Mouse (Mus musculus) hindbrain, embryonic 13.5 days (tissue): ENCODE results near the gene Pex11g. TPM values are rescaled to one million over a fixed set of nuclear protein-coding genes. Genes with fewer than 3 reads are reported as not detected.

Experiments
- ATAC-seq: fragments of 200-750 bp; cut with Nextera tagmentation; 2 replicates; pipeline ENCODE4 v1.8.0; 2017; ENCODE audit warnings: moderate TSS enrichment; ENCODE audit not compliant: low FRiP score
- H3K27ac ChIP-seq: fragments of 300-500 bp; sonication (generic); 2 replicates; pipeline ENCODE4 v1.5.1; 2015; ENCODE audit warnings: inconsistent platforms, mild to moderate bottlenecking, moderate library complexity
- H3K27me3 ChIP-seq: fragments of 300-500 bp; sonication (generic); 2 replicates; pipeline ENCODE4 v1.6.1; 2015; ENCODE audit warnings: mild to moderate bottlenecking, inconsistent platforms
- H3K36me3 ChIP-seq: fragments of 300-500 bp; sonication (generic); 2 replicates; pipeline ENCODE4 v1.6.1; 2015; ENCODE audit warnings: mild to moderate bottlenecking, inconsistent platforms
- H3K4me1 ChIP-seq: fragments of 300-500 bp; sonication (generic); replicated peaks from 2 replicates; pipeline ENCODE4 v1.6.1; 2015; ENCODE audit warnings: inconsistent platforms
- H3K4me2 ChIP-seq: fragments of 300-500 bp; sonication (generic); 2 replicates; pipeline ENCODE4 v1.6.1; 2015; ENCODE audit warnings: inconsistent platforms, mild to moderate bottlenecking, moderate library complexity
- H3K4me3 ChIP-seq: fragments of 300-500 bp; sonication (generic); 2 replicates; pipeline ENCODE4 v1.5.1; 2015; ENCODE audit warnings: mild to moderate bottlenecking, inconsistent platforms
- H3K9ac ChIP-seq: fragments of 300-500 bp; sonication (generic); 2 replicates; pipeline ENCODE4 v1.6.1; 2015; ENCODE audit warnings: mild to moderate bottlenecking, inconsistent platforms
- H3K9me3 ChIP-seq: fragments of 300-500 bp; sonication (generic); 2 replicates; pipeline ENCODE4 v1.6.1; 2016; ENCODE audit warnings: inconsistent platforms
- WGBS: fragments of 180-500 bp; shearing (Covaris S2); methylation state at CpG from one replicate; pipeline ENCODE4 v1.1.7; 2015; 5-methylcytosine and 5-hydroxymethylcytosine counted together
- polyA plus RNA-seq: library from polyadenylated mRNA; unstranded; fragments of >200 nt; fragmentation: Nextera tagmentation; extraction: Ambion mirVana; gene quantifications from 2 replicates; pipeline ENCODE4 v1.2.1, GENCODE M21; 2015

Pex11g gene
- polyA plus RNA-seq, 1 experiment from 2014 or later, result 4.2 TPM

GRCm38 (mm10) chr8:3426211-3426610, 41.3 kb downstream of the Pex11g start:
- 89% methylated on average over 3 of the region's 3 CpGs for WGBS
- no peak for ATAC-seq
- Histone ChIP-seq H3K36me3 (peaks cover 30% of the 10 kb centered on the region), H3K9ac (no peak overlapping the region), H3K4me1 (no peaks in the 10 kb centered on the region), H3K9me3 (no peaks in the 10 kb centered on the region), H3K4me3 (no peak overlapping the region), H3K4me2 (no peak overlapping the region), H3K27me3 (no peaks in the 10 kb centered on the region), H3K27ac (no peak overlapping the region)

- no peaks in the 10 kb centered on the region for H3K27me3 ChIP-seq
- H3K36me3 ChIP-seq, result peaks cover 24% of the 10 kb centered on the region
- no peak overlapping the region for H3K9ac ChIP-seq
- no peak overlapping the region for H3K4me2 ChIP-seq
- no peak for ATAC-seq
- WGBS, result 96% methylated on average over 5 of the region's 5 CpGs
- no peaks in the 10 kb centered on the region for H3K9me3 ChIP-seq
- no peak overlapping the region for H3K4me3 ChIP-seq
- H3K27ac ChIP-seq, result no peak overlapping the region
- peaks cover 3% of the 10 kb centered on the region; the same call in 1 of the 2 replicates for H3K4me1 ChIP-seq
Measured at GRCm38 (mm10) chr8:3425217-3425616, 42.3 kb downstream of the Pex11g start.

- Histone ChIP-seq H3K9ac (no peak overlapping the region), H3K27ac (no peak overlapping the region), H3K27me3 (no peaks in the 10 kb centered on the region), H3K4me1 (peaks cover 25% of the 10 kb centered on the region), H3K36me3 (no peaks in the 10 kb centered on the region), H3K4me2 (no peak overlapping the region), H3K9me3 (no peaks in the 10 kb centered on the region), H3K4me3 (no peak overlapping the region)
- 89% methylated on average over 5 of the region's 5 CpGs for WGBS
- ATAC-seq, result no peak
Measured at GRCm38 (mm10) chr8:3421507-3421906, 46.0 kb downstream of the Pex11g start.

DNA sequence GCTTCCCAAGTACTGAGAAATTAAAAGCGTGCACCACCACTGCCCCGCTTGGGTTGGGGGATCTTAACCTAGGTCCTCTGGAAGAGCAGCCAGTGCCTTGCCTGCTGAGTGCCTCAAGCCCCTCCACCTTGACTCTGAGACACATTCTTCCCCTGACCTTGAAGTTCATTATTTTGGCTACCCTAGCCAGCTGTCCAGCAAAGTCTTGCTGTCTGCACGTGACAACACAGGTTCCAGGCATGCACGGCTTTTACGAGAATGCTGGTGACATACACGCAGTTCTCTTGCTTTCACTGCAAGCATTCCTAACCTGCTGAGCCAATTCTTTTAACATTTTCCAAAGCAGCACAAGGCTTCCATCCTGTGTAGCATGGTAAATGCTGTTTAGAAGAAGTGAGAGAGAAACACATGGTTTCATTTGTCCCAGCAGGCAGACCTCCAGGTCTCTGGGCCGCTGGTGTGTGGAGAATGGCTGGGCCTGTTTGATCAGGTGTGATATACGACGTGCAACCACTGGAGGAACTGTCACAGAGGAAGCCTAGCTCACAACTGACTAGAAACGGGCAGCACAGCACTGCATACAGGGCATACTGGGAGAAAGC, 47.3 kb downstream of the Pex11g start:
- H3K27me3 ChIP-seq, result no peaks in the 10 kb centered on the region
- no peak overlapping the region for H3K27ac ChIP-seq
- no peaks in the 10 kb centered on the region for H3K36me3 ChIP-seq
- no peak overlapping the region for H3K4me3 ChIP-seq
- H3K4me1 ChIP-seq, result peaks cover 38% of the 10 kb centered on the region
- no peaks in the 10 kb centered on the region for H3K9me3 ChIP-seq
- ATAC-seq, result no peak
- 80% methylated on average over 10 of the region's 10 CpGs for whole genome bisulfite sequencing
- no peak overlapping the region for H3K9ac ChIP-seq
- H3K4me2 ChIP-seq, result no peak overlapping the region

DNA sequence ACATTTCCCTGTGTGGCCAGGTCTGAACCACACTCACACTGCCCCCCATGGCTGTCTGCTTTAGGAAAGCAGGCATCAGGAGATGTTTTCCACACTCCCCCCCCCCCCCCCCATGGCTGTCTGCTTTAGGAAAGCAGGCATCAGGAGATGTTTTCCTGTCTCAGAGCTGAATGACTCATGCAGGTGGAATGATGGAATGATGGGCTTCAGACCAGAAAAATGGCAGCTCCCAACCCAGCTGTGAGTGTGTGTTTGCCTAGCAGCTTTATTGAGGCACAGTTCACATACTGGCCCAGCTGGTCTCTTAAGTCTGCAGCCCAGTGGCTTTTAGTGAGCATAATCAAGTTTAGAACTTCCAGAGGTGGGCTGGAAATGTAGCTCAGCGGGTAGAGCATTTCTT, 49.4 kb downstream of the Pex11g start:
- Histone ChIP-seq H3K9ac (no peak overlapping the region), H3K4me2 (no peak overlapping the region), H3K27me3 (no peaks in the 10 kb centered on the region), H3K27ac (no peak overlapping the region), H3K9me3 (no peaks in the 10 kb centered on the region), H3K4me3 (no peak overlapping the region), H3K4me1 (peaks cover 49% of the 10 kb centered on the region), H3K36me3 (no peaks in the 10 kb centered on the region)
- ATAC-seq, result no peak
- WGBS, result 87% methylated on average over 1 of the region's 1 CpGs

GRCm38 (mm10) chr8:3417455-3417854, 50.0 kb downstream of the Pex11g start:
- H3K4me2 ChIP-seq, result no peak overlapping the region
- 1% methylated on average over 8 of the region's 8 CpGs for WGBS
- H3K9me3 ChIP-seq, result no peaks in the 10 kb centered on the region
- H3K36me3 ChIP-seq, result no peaks in the 10 kb centered on the region
- H3K27me3 ChIP-seq, result no peaks in the 10 kb centered on the region
- peaks cover 49% of the 10 kb centered on the region for H3K4me1 ChIP-seq
- H3K4me3 ChIP-seq, result no peak overlapping the region
- H3K27ac ChIP-seq, result no peak overlapping the region
- H3K9ac ChIP-seq, result no peak overlapping the region
- peak; percentile 52 for ATAC-seq

GRCm38 (mm10) chr8:3416846-3417245, 50.6 kb downstream of the Pex11g start:
- Histone ChIP-seq H3K9me3 (no peaks in the 10 kb centered on the region), H3K27ac (no peak overlapping the region), H3K4me2 (no peak overlapping the region), H3K36me3 (no peaks in the 10 kb centered on the region), H3K4me1 (peaks cover 49% of the 10 kb centered on the region), H3K9ac (no peak overlapping the region), H3K27me3 (no peaks in the 10 kb centered on the region), H3K4me3 (no peak overlapping the region)
- WGBS, result 12% methylated on average over 4 of the region's 4 CpGs
- ATAC-seq, result no peak

DNA sequence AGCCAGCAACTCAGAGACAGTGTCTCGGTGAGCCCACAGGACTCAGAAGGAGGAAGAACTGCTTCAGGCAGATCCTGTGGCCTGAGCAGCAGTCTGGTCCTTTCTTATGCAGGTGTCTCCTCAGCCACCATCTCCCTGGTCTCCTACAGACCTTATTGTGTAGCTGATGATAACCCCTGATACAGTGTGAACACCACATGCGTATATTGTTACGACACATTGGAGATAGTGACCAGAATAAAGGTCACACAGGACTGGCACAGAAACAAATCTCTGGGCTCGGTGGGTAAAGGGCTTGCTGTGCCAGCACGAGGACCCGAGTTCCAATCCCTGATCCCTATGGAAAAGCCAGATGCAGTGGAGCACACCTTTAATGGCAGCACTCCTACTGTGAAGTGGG, 51.8 kb downstream of the Pex11g start:
- H3K36me3 ChIP-seq, result no peaks in the 10 kb centered on the region
- no peak overlapping the region for H3K4me2 ChIP-seq
- H3K9ac ChIP-seq, result no peak overlapping the region
- WGBS, result 93% methylated on average over 6 of the region's 6 CpGs
- H3K4me3 ChIP-seq, result no peak overlapping the region
- ATAC-seq, result no peak
- no peaks in the 10 kb centered on the region for H3K9me3 ChIP-seq
- H3K4me1 ChIP-seq, result peaks cover 49% of the 10 kb centered on the region
- no peak overlapping the region for H3K27ac ChIP-seq
- H3K27me3 ChIP-seq, result no peaks in the 10 kb centered on the region

DNA sequence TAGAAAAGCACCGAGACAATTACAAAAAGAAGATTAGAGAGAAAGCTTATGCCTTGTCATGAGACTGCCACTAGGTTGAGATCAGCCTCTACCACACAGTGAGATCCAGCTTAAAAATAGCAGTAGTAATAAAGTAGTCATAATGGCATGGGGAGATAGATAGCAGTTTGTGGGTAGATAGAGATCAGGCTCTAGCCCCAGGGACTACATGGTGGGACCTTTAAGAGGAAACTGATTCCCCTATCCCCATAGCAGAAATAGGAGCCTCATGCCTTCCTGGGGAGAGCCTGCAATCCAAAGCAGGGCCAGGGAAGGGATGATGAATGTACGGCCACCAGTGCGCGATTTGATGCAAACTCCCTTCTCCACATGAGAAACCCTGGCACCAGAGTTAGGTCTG, 52.2 kb downstream of the Pex11g start:
- 39% methylated on average over 4 of the region's 4 CpGs for WGBS
- Histone ChIP-seq H3K4me3 (no peak overlapping the region), H3K27me3 (no peaks in the 10 kb centered on the region), H3K9me3 (no peaks in the 10 kb centered on the region), H3K36me3 (no peaks in the 10 kb centered on the region), H3K27ac (no peak overlapping the region), H3K4me2 (no peak overlapping the region), H3K9ac (0 out of 2 replicates have a peak overlapping the region, but pooled peaks have one; percentile 15), H3K4me1 (peaks cover 46% of the 10 kb centered on the region)
- ATAC-seq, result no peak

DNA sequence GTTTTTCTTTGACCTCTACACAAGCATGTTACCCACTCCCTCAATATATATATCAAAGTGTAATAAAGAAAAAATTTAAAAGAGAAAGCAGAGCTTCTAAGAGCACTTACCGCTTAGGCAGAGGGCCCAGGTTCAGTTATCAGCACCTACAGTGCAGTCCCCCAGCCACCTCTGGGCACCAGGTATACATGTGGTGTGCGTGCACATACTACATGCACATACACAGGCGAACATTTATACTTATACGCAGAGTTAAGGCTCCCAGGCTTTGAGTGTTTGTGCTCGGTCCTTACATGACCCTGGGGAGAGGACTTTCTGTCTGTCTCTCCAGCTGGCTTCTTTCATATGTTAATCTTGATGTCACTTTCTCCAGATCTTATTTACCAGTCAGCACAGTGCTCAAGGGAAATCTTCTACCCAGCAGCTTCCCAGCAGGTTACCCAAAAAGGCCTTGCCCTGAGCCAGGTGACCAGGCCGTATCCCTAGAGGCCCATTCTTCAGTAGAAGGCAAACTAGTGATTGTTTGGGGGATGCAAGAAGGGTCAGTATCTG, 52.8 kb downstream of the Pex11g start:
- ATAC-seq, result no peak
- Histone ChIP-seq H3K36me3 (no peaks in the 10 kb centered on the region), H3K4me3 (no peak overlapping the region), H3K9ac (peak overlapping the region; percentile 15; the same call in 1 of the 2 replicates), H3K9me3 (no peaks in the 10 kb centered on the region), H3K4me1 (peaks cover 44% of the 10 kb centered on the region), H3K27ac (no peak overlapping the region), H3K4me2 (no peak overlapping the region), H3K27me3 (no peaks in the 10 kb centered on the region)
- WGBS, result 41% methylated on average over 6 of the region's 6 CpGs

DNA sequence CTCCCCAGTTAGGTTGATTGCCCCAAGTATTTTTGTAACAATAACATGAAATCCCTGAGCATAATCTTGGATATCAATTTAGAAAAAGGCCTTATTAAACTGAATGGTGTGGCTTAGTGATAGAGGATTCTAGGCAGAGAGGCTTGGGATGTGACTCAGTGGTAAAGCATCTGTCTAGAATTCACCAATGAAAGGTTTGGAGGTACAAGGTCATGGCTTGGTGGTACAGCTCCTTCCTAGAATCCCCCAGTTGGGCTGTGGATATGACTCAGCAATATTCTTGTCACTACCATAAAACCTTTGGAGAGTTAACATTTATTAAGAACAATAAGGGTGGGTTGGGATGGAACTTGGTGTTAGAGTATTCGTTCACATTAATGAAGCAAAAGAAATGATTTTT, 54.7 kb downstream of the Pex11g start:
- Histone ChIP-seq H3K9me3 (no peaks in the 10 kb centered on the region), H3K27me3 (no peaks in the 10 kb centered on the region), H3K4me1 (peaks cover 37% of the 10 kb centered on the region), H3K9ac (no peak overlapping the region), H3K4me3 (no peak overlapping the region), H3K27ac (no peak overlapping the region), H3K36me3 (no peaks in the 10 kb centered on the region), H3K4me2 (no peak overlapping the region)
- no peak for ATAC-seq
- WGBS, result 96% methylated on average over 1 of the region's 1 CpGs

DNA sequence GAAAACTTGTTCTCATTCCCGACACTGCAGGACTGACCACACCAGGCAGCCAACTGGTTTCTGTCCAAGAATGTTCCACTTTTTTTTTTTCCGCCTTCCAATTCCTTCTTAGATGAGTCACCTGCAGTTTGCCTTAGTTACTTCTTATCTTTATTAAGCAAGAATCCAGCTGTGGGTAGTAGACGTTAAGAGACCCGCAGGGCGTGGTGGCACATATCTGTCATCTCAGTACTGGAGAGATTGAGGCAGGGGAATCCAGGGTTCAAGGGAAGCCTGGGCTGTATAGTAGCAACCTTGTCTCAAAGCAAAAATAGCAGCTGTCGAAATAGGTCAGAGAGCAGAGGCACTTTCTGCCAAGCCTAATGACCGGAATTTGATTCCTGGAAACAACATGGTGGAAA, 55.6 kb downstream of the Pex11g start:
- H3K27me3 ChIP-seq, result no peaks in the 10 kb centered on the region
- WGBS, result 93% methylated on average over 7 of the region's 7 CpGs
- no peak for ATAC-seq
- no peak overlapping the region for H3K4me2 ChIP-seq
- no peak overlapping the region for H3K4me3 ChIP-seq
- H3K4me1 ChIP-seq, result peaks cover 28% of the 10 kb centered on the region
- no peak overlapping the region for H3K9ac ChIP-seq
- H3K27ac ChIP-seq, result no peak overlapping the region
- no peaks in the 10 kb centered on the region for H3K36me3 ChIP-seq
- H3K9me3 ChIP-seq, result no peaks in the 10 kb centered on the region

DNA sequence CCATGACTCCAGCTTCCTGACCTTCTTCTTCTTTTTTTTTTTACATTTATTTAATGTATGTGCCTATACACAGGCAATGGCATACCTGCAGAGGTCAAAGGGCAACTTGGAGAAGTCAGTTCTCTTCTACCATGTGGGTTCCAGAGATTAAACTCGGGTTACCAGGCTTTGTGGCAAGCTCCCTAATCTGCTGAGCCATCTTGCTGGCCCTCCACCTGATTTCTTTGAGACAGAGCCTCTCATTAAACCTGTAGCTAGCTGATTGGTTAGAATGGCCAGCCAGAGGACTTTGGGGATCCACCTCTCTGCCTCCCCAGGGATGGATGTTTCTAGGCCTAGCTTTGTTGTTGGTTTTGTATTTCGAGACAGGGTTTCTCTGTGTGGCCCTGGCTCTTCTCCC, 56.4 kb downstream of the Pex11g start:
- H3K9me3 ChIP-seq, result no peaks in the 10 kb centered on the region

More for the DNA sequence above, 56.4 kb downstream of the Pex11g start:
- Histone ChIP-seq H3K9ac (no peak overlapping the region), H3K4me1 (peaks cover 20% of the 10 kb centered on the region), H3K4me2 (no peak overlapping the region), H3K36me3 (no peaks in the 10 kb centered on the region), H3K27ac (no peak overlapping the region), H3K27me3 (no peaks in the 10 kb centered on the region), H3K4me3 (no peak overlapping the region)
- WGBS, result 93% methylated on average over 2 of the region's 2 CpGs
- no peak for ATAC-seq
